Mouse (Mus musculus): ENCODE measurements around the gene Gm20219.

DNA sequence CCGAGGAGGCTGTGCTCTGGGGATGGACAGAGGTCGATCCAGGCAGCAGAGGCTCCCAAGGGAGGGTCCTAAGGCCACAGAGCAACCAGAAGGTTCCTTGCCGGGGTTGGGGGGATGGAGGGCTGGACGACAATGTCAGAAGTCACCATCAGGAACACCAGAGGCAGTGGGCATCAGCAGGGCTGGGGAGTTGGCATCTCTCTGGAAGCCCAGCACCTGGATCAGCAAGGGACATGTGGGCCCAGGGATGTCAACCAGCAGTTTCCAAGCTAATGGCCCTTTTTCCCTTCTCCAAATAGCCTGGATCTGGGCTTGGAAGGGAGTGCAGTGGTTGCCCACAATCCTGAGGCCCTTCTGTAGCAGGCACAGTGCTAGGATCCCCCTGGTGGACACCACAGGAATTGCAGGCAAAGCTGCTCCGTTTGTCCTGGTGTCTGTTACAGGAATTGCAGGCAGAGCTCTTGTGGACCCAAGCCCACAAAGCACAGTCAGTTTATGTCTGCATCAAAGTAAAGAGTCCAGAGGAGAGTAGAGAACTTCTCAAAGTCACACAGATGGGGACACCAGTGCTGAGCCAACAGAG, 1.3 kb downstream of the Gm20219 start:
- TF ChIP-seq GATA1 (IDR thresholded peaks at IDR 0.05; ENCODE audit: borderline replicate concordance, low read length), result no peak
- TF ChIP-seq FLI1 (IDR thresholded peaks at IDR 0.05; ENCODE audit: low read length), result no peak

Data from megakaryocyte, embryonic 14.5 days (primary cell).